Mouse (Mus musculus) midbrain, embryonic 15.5 days (tissue): Measurements from ENCODE around the gene Ufd1. TPM values are rescaled to one million over a fixed set of nuclear protein-coding genes. Genes with fewer than 3 reads are reported as not detected.

Experiments
- ATAC-seq: fragments of 200-750 bp; cut with Nextera tagmentation; replicated peaks from 2 replicates; pipeline ENCODE4 v1.8.0; 2017; ENCODE audit warnings: moderate TSS enrichment
- H3K27ac ChIP-seq: fragments of 300-500 bp; sonication (generic); 2 replicates; pipeline ENCODE4 v1.5.1; 2015; ENCODE audit warnings: mild to moderate bottlenecking, inconsistent platforms
- H3K27me3 ChIP-seq: fragments of 300-500 bp; sonication (generic); replicated peaks from 2 replicates; pipeline ENCODE4 v1.6.1; 2015; ENCODE audit warnings: inconsistent platforms
- H3K36me3 ChIP-seq: fragments of 300-500 bp; sonication (generic); replicated peaks from 2 replicates; pipeline ENCODE4 v1.6.1; 2015; ENCODE audit warnings: inconsistent platforms
- H3K4me1 ChIP-seq: fragments of 300-500 bp; sonication (generic); 2 replicates; pipeline ENCODE4 v1.6.1; 2015; ENCODE audit warnings: inconsistent platforms
- H3K4me2 ChIP-seq: fragments of 300-500 bp; sonication (generic); 2 replicates; pipeline ENCODE4 v1.6.1; 2015; ENCODE audit warnings: inconsistent platforms, mild to moderate bottlenecking, moderate library complexity
- H3K4me3 ChIP-seq: fragments of 300-500 bp; sonication (generic); 2 replicates; pipeline ENCODE4 v1.5.1; 2015; ENCODE audit warnings: mild to moderate bottlenecking, inconsistent platforms
- H3K9ac ChIP-seq: fragments of 300-500 bp; sonication (generic); 2 replicates; pipeline ENCODE4 v1.6.1; 2015; ENCODE audit warnings: mild to moderate bottlenecking, inconsistent platforms
- H3K9me3 ChIP-seq: fragments of 300-500 bp; sonication (generic); 2 replicates; pipeline ENCODE4 v1.6.1; 2016; ENCODE audit warnings: inconsistent platforms
- WGBS: fragments of 180-500 bp; shearing (Covaris S2); methylation state at CpG from one replicate; pipeline ENCODE4 v1.1.7; 2015; ENCODE audit warnings: mixed read lengths; 5-methylcytosine and 5-hydroxymethylcytosine counted together
- polyA plus RNA-seq: library from polyadenylated mRNA; unstranded; fragments of >200 nt; fragmentation: Nextera tagmentation; extraction: Ambion mirVana; gene quantifications from 2 replicates; pipeline ENCODE4 v1.2.1, GENCODE M21; 2015

Gene Ufd1
- polyA plus RNA-seq, result 107 and 122 TPM in 2 replicates

DNA sequence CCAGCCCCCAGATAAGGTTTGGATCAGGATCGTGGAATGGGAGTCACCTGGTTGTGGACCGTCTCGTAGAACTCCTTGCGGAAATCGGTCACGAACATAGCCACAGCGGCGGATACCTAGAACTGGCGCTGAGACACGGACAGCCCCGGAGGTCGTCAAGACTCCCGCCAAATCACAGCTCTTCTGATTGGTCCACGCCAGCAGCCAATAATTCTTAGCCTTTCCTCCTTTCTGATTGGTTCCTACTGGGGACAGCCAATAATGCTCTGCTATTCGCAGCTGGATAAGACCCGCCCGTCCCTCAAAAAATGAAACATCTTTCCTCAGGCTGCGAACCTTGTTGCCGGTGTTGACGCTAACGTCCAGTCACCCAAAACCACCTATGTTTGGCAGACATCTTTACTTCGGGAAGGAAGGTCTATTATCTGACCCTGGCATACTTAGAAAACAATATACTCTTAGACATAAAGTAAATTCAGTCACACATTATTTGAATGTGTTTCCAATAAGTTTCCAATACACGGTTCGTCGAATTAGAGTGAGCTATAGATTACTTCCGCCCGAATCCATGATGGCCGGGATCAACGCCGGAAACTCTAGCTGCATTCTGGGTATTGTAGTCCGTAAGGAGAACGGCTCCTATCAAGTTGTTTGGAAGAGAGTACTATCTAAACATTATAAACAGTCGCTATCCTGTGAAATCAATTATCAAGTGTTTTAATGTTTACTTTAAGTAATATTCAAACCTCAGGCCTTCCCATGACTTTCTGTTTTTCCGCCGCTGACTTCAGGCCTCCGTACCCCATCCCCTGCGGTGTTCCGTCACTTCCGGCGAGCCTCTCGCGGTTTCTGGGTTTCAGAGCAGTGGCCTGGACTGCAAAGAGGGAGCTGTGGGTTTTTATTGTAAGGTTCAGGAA lies at the start of gene Ufd1, which contains the start of gene Cdc45:
TSS of gene Ufd1 (plus strand) at position 312 of the 917 bp plus-strand sequence.
TSS of gene Cdc45 (minus strand) at position 520 of the 917 bp plus-strand sequence.
- peak; percentile 97 for ATAC-seq
- peak within 1 kb of the TSS; percentile 97 for H3K4me3 ChIP-seq
- H3K27me3 ChIP-seq, result no peaks in the 10 kb centered on the region
- H3K4me1 ChIP-seq, result peaks cover 12% of the 10 kb centered on the region
- peak within 1 kb of the TSS; percentile 82 for H3K9ac ChIP-seq
- peak within 1 kb of the TSS; percentile 83 for H3K4me2 ChIP-seq
- no peaks in the 10 kb centered on the region for H3K9me3 ChIP-seq
- peak within 1 kb of the TSS; percentile 79 for H3K27ac ChIP-seq
- H3K36me3 ChIP-seq, result peaks cover 14% of the 10 kb centered on the region
- WGBS, result under 1% methylated on average over 42 of the region's 42 CpGs

DNA sequence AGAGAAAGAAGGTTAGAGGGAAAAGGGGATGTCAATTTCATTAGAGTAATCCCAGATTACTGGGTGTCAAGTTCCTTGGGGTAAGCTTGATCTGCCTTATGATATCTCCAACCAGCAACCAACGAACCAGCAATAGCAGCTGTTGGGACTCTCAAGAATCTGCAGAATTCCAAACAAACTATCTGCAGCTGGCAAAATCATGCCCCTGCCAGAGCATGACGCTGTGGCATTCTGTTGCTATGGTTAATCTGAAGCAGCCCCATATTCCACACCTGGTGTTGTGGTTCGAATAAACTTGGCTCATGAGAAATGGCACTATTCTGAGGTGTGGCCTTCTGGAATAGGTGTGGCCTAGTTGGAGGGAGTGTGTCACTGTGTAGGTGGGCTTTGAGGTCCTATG lies 48.6 kb upstream of the Ufd1 start:
- no peaks in the 10 kb centered on the region for H3K4me1 ChIP-seq
- no peaks in the 10 kb centered on the region for H3K9me3 ChIP-seq
- WGBS, result 76% methylated on average over 3 of the region's 3 CpGs
- H3K9ac ChIP-seq, result no peak overlapping the region
- H3K4me3 ChIP-seq, result no peak overlapping the region
- no peak for ATAC-seq
- no peaks in the 10 kb centered on the region for H3K27me3 ChIP-seq
- H3K4me2 ChIP-seq, result no peak overlapping the region
- no peak overlapping the region for H3K27ac ChIP-seq
- no peaks in the 10 kb centered on the region for H3K36me3 ChIP-seq

DNA sequence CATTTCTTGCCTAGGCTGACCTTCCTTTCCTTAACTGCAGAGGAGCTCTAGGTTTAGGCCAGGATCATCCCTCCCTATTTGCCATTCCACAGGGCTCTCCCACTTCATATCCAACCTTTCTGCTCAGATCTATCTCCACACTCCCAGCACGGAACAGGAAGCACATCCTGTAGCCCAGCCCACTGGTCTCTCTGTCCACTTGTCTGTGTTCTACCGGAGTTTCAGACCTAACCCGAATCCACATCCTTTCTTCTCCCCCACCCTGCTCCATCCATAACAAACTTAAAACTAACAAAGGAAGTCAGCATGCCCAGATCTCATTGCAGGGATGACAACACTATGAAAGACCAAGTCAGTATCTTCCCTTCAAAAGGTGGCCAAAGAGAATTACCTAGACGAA lies 45.2 kb upstream of the Ufd1 start:
- ATAC-seq, result no peak
- 81% methylated on average over 4 of the region's 4 CpGs for WGBS
- no peak overlapping the region for H3K4me2 ChIP-seq

DNA sequence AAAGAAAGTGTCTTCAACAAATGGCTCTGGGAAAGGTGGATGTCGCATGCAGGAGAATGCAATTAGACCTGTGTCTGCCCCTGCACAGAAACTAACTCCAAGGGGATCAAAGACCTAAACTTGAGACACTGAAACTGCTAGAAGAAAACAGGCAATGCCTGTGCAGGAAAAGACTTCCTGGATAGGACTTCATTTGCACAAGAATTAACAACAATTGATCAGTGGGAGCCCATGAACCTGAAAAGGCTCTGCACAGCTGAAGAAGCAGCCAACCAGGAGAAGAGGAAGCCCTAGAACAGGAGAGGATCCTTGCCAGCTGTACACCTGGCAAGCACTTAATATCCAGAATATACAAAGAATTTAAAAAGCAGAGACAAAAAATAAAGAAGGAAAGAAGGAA lies 42.1 kb upstream of the Ufd1 start:
- 43% methylated on average over 1 of the region's 1 CpGs for WGBS

More for the DNA sequence above, 45.2 kb upstream of the Ufd1 start:
- Histone ChIP-seq H3K9ac (no peak overlapping the region), H3K4me3 (no peak overlapping the region), H3K36me3 (no peaks in the 10 kb centered on the region), H3K27ac (no peak overlapping the region), H3K4me1 (no peaks in the 10 kb centered on the region), H3K9me3 (no peaks in the 10 kb centered on the region), H3K27me3 (no peaks in the 10 kb centered on the region)

DNA sequence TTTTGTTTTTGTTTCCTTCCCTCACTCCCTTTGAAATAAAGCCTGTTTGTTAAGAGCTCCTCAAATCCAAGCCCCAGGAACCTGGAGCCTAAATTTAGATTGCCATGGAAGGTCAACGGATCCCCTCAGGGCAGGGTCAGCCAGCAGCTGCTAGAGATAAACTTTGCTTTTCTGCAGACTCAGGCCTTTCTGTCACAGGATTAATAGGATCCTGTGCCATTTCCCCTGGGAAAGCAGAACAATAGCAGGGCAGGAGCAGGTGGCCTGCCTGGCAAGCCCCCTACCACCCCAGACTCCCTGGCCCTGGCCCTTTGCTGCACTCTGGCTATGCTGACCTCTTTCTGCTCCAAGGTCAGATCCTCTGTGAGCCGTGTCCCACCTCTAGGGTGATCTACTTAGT lies 37.6 kb upstream of the Ufd1 start:
- Histone ChIP-seq H3K9me3 (no peaks in the 10 kb centered on the region), H3K4me2 (no peak overlapping the region), H3K27ac (no peak overlapping the region), H3K36me3 (no peaks in the 10 kb centered on the region), H3K4me3 (no peak overlapping the region), H3K9ac (no peak overlapping the region), H3K27me3 (peaks cover 34% of the 10 kb centered on the region), H3K4me1 (peaks cover 19% of the 10 kb centered on the region; the same call in 1 of the 2 replicates)
- 17% methylated on average over 2 of the region's 2 CpGs for WGBS
- ATAC-seq, result no peak

More for the DNA sequence above, 42.1 kb upstream of the Ufd1 start:
- ATAC-seq, result no peak
- Histone ChIP-seq H3K36me3 (no peaks in the 10 kb centered on the region), H3K9ac (no peak overlapping the region), H3K4me1 (0 out of 2 replicates have a peak, but pooled peaks cover 2% of the 10 kb centered on the region), H3K9me3 (no peaks in the 10 kb centered on the region), H3K27me3 (no peaks in the 10 kb centered on the region), H3K27ac (no peak overlapping the region), H3K4me3 (no peak overlapping the region), H3K4me2 (no peak overlapping the region)

DNA sequence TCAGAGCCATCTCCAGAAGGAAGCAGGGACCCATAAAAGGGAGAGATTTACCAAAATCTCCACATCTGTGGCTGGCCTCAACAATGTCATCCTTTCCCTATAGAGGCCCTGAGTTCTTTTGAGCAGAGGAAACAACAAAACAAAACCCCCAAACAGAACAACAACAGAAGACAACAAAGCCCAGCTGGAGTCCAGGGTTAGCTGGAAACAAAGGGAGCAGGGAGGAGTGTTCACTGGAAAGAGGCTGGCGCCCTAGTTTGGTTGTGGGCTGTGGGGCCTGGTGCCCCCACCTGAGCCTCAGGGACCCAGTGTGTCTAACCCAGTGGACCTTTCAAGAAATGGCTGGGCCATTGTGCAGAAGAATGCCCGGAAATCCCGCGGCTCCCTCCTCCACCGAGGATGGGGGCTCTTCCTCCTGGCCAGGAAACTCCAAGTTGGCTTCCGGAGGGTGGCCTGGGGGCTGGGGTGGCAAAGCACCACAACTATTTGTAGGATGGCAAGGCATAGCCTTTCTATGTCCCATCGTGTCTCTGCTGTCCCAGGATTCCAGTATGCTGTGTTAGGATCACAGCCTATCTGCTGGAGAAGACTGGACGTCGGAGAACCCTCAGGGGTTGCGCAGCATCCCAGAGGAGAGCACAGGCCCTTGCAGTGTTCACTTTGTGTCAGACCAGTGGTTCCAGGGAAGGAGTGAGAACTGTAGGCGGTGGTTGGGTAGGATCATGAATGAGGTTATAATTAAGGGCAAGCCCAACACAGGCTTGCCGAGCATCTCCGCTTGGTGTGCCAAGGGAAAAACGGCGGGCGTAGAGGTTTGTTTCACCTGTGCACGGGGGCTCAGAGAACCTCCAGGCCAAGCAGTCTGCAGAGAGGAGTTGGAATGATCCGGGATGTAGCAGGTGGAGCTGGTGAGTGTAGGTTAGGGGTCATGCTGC lies 35.7 kb upstream of the Ufd1 start:
- H3K27me3 ChIP-seq, result peaks cover 38% of the 10 kb centered on the region
- peak overlapping the region; percentile 61 for H3K4me2 ChIP-seq
- H3K36me3 ChIP-seq, result no peaks in the 10 kb centered on the region

DNA sequence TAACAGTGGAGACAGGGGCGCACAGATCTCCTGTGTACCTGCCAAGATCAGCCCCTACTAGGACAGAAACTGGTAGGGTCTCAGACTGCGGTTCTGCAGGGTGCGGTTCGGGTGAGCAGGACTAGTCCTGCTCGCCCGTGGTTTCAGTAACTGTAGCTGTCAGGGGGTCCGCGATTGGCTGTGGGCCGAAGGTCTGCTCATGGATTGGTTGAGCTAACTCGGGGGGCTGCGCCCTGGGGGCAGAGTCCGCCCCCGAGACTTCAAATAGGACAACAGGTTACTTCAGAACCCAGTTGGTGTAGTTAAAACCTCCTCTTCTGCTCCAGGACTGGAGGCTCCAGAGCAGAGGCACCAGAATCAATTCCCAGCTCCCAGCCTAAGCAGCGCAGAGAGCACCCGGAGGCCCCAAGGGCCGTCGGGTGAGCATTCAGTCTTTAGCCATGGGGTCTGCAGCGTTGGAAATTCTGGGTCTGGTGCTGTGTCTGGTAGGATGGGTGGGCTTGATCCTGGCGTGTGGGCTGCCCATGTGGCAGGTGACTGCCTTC lies 35.0 kb upstream of the Ufd1 start, which contains the start of gene Cldn5:
TSS of gene Cldn5 (plus strand) at position 292 of the 545 bp plus-strand sequence.
- no peak within 1 kb of the TSS for H3K27ac ChIP-seq
- peak; percentile 22; the same call in 1 of the 2 replicates for ATAC-seq

More for the DNA sequence above, 35.7 kb upstream of the Ufd1 start:
- H3K4me1 ChIP-seq, result peaks cover 19% of the 10 kb centered on the region; the same call in 1 of the 2 replicates
- H3K4me3 ChIP-seq, result peak overlapping the region; percentile 40; the same call in 1 of the 2 replicates
- H3K27ac ChIP-seq, result no peak overlapping the region
- H3K9ac ChIP-seq, result no peak overlapping the region
- ATAC-seq, result no peak
- no peaks in the 10 kb centered on the region for H3K9me3 ChIP-seq
- WGBS, result 26% methylated on average over 18 of the region's 18 CpGs

DNA sequence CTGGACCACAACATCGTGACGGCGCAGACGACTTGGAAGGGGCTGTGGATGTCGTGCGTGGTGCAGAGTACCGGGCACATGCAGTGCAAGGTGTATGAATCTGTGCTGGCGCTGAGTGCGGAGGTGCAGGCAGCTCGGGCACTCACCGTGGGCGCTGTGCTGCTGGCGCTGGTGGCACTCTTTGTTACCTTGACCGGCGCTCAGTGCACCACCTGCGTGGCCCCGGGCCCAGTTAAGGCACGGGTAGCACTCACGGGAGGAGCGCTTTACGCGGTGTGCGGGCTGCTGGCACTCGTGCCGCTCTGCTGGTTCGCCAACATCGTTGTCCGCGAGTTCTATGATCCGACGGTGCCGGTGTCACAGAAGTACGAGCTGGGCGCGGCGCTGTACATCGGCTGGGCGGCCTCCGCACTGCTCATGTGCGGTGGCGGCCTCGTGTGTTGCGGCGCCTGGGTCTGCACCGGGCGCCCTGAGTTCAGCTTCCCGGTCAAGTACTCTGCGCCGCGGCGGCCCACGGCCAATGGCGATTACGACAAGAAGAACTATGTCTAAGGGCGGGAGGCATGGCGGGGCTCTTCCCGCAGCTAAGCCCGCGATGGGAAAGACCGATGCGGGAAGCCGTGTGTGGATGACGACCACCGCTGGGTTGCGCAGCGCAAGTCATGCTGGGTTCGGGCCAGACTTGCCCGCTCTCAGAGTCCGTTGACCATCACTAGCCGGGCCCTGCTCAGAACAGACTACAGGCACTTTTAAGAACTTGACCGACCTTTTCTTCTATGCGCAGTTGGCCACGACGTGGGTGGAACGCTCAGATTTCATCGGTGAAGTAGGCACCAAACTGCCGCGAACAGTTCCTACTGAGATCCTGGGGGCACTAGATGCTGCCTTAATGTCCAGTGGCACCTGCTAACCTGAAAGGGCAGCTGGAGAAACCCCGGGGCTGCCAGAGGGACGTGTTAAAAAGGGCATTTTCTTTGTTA lies 34.2 kb upstream of the Ufd1 start:
- Histone ChIP-seq H3K4me2 (peak overlapping the region; percentile 61), H3K9me3 (no peaks in the 10 kb centered on the region), H3K4me3 (peak overlapping the region; percentile 40), H3K27ac (no peak overlapping the region), H3K9ac (peak overlapping the region; percentile 33; the same call in 1 of the 2 replicates), H3K36me3 (no peaks in the 10 kb centered on the region), H3K27me3 (peaks cover 38% of the 10 kb centered on the region), H3K4me1 (peaks cover 19% of the 10 kb centered on the region; the same call in 1 of the 2 replicates)
- 2% methylated on average over 80 of the region's 80 CpGs for WGBS
- ATAC-seq, result peak; percentile 79

More for the DNA sequence above, 35.0 kb upstream of the Ufd1 start, which contains the start of gene Cldn5:
- no peaks in the 10 kb centered on the region for H3K36me3 ChIP-seq
- H3K27me3 ChIP-seq, result peaks cover 38% of the 10 kb centered on the region
- WGBS, result 6% methylated on average over 19 of the region's 19 CpGs
- peak within 1 kb of the TSS; percentile 61 for H3K4me2 ChIP-seq
- H3K9ac ChIP-seq, result peak within 1 kb of the TSS; percentile 33; the same call in 1 of the 2 replicates
- peak within 1 kb of the TSS; percentile 40 for H3K4me3 ChIP-seq
- peaks cover 19% of the 10 kb centered on the region; the same call in 1 of the 2 replicates for H3K4me1 ChIP-seq
- no peaks in the 10 kb centered on the region for H3K9me3 ChIP-seq

DNA sequence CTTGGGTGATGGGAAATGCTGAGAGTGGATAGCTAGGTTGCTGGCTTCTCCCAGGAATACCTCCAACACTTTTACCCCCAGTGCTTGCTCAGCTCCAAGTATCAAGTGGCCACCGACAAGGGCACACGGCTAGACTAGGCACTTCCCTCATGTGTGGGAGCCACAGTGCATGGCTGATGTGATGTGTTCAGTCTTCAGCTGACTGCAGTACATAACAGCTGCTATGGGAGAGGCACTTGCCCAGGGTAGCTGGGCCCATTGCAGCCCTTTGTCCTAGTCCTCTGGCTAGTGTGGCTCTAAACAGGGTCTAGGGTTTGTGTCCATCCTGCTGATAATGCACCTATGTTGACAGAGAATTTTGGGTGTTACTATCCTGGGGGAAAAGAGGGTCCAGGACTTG lies 33.1 kb upstream of the Ufd1 start:
- no peak overlapping the region for H3K27ac ChIP-seq
- H3K4me2 ChIP-seq, result no peak overlapping the region

DNA sequence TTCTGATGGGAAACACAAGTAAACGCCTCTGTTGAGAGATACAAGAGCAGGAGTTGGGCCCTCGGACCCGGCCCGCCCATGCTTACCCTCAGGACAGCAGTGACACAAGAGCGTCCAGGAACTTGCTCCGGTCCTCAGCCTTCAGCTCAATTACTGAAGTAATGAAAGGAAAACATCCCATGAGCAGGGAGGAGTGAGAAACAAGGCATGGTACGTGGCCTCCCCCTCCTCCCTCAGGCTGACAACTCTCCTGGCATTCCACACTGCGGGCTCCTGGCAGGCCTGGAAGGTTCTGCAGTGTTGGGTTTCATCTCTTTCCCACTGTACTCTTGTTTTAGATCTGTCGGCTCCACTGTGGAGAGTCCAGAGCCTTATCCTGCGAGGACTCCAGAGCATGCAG lies 29.8 kb upstream of the Ufd1 start:
- ATAC-seq, result no peak
- Histone ChIP-seq H3K9ac (no peak overlapping the region), H3K36me3 (no peaks in the 10 kb centered on the region)

More for the DNA sequence above, 33.1 kb upstream of the Ufd1 start:
- Histone ChIP-seq H3K9ac (no peak overlapping the region), H3K4me3 (peak overlapping the region; percentile 40; the same call in 1 of the 2 replicates), H3K36me3 (no peaks in the 10 kb centered on the region), H3K27me3 (peaks cover 38% of the 10 kb centered on the region), H3K9me3 (no peaks in the 10 kb centered on the region), H3K4me1 (peaks cover 19% of the 10 kb centered on the region; the same call in 1 of the 2 replicates)
- no peak for ATAC-seq
- 53% methylated on average over 2 of the region's 2 CpGs for WGBS

More for the DNA sequence above, 29.8 kb upstream of the Ufd1 start:
- H3K27ac ChIP-seq, result no peak overlapping the region
- no peak overlapping the region for H3K4me2 ChIP-seq
- WGBS, result 94% methylated on average over 10 of the region's 10 CpGs
- H3K4me1 ChIP-seq, result peaks cover 11% of the 10 kb centered on the region; the same call in 1 of the 2 replicates
- H3K4me3 ChIP-seq, result no peak overlapping the region
- H3K27me3 ChIP-seq, result peaks cover 24% of the 10 kb centered on the region
- H3K9me3 ChIP-seq, result no peaks in the 10 kb centered on the region
